Mouse (Mus musculus) gastrocnemius, adult 8-10 months (tissue): ENCODE measurements around the gene Arhgef39. TPM values are rescaled to one million over a fixed set of nuclear protein-coding genes. Genes with fewer than 3 reads are reported as not detected.
"Not testable (repeated sequence)": the region's sequence is repeated elsewhere in the genome, so short reads cannot be mapped to it uniquely, and the experiment has no call there.

Experiments used
- DNase-seq, 2 experiments: peaks; one replicate each; pipeline ENCODE4 v3.0.0; 2022; ENCODE audit warnings: low spot score in 2 of 2
- total RNA-seq, 4 experiments: library from RNA; stranded (reverse); gene quantifications; 2 replicates each; pipeline ENCODE4 v1.2.4; 2022

The Arhgef39 gene
- total RNA-seq, 4 experiments from 2014 or later = not detected

- DNase-seq = no peak
Observed at GRCm38 (mm10) chr4:43507938-43508665, 8.6 kb upstream of the Arhgef39 start.

DNA sequence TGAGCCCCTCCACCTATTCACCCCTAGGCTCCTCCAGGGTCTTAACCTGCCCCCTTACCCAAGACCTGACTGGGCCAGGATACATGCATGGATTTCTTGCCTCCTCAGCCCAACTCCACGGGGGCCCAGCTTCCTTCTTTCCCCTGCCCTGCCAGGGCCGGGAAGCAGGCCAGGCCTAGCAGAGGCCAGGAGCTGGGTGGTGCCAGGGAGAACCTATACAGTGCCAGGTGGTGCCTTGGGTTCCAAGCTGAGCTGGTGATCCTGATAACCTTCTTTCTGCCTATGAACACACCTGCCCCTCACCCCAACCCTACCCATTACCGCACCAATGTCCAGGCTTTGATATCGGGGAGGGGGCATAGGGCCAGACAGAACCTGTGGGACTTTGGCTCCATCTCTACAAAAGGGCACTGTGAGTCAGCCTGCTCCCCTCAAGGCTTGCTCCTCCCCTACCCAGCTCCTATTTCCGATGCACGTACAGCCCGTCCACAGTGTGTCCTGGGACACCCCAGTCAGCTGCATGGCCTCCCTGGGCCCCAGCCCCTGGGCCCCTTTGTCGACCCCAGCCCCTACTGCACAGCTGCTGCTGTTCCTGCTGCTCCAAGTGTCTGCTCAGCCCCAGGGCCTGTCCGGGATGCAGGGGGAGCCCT is 7.2 kb upstream of the Arhgef39 start, which contains the start of gene Car9:
TSS of gene Car9 (plus strand) at position 431 of the 650 bp plus-strand sequence.
- peak; percentile 57 to 64 for DNase-seq

DNA sequence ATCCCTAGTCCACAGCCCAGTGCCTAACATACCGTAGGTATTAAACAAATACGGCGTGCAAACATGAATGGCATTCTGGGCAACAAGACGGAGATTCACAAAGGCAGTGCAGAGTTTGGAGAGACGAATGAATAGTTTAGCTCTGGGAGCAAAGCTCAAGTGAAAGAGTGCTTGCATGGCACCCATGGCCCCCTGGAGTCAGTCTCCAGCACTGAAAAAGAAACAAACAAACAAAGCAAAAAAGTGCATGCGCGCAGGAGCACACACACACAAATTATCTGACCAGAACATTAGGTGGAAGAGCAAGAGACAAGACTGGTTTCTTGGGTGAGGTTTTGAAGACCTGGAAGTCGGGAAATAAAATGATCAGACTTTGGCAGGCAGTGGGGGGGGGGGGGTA is 6.6 kb upstream of the Arhgef39 start:
- DNase-seq = no peak

DNA sequence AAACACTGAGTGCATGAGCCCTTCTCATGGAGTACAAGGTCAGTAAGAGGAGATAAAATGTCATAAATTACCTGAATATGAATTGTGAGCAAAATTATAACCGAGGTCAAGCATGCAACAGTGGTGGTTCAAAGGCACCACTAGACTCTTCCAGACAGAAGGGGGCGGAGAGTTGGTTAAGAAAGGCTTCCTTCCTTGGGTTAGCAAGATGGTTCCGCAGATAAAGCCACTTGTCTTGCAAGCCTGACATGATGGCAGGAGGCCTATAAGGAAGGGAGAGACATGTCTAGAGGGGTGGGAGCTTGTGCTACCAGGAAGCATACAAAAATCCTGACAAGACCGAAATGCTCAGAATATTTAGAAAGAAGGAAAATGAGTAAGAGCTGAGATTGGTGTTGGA is 4.8 kb upstream of the Arhgef39 start:
- DNase-seq = no peak

DNA sequence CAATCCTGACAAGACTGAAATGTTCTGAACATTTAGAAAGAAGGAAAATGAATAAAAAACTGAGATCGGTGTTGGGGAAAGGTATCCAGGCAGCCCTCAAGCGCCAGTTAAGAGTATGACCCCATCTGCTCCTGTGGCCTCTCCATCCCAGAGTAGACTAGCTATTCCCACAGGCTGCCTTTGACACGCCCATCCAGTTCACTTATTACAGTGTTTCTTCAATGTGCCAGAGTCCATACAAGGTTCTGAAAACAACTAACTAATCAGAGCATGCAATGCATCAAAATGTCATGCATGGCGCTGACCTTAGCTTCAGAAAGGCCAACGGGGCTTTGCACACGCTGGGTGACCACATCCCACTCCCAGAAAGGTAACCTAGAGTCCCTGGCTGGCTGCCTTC is 4.0 kb upstream of the Arhgef39 start:
- DNase-seq = no peak

DNA sequence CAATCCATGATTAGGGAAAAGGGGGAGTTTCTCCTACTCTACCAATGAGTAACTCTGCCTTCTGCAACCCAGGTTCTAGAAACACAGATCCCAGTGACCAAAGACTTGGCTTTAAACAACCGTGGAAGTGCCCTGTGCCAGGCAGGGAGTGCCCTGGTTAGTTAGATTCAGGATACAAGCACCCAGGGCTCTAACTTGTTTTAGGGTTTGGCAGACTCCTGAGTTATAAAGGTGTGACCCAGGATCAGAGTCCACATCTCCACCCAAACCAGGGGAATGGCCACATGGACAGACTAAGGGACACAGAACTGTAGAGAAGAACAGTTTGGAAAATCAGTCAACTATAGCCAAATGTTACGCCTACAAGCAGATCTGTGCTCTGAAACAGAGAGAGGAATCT is 3.5 kb upstream of the Arhgef39 start:
- no peak for DNase-seq

DNA sequence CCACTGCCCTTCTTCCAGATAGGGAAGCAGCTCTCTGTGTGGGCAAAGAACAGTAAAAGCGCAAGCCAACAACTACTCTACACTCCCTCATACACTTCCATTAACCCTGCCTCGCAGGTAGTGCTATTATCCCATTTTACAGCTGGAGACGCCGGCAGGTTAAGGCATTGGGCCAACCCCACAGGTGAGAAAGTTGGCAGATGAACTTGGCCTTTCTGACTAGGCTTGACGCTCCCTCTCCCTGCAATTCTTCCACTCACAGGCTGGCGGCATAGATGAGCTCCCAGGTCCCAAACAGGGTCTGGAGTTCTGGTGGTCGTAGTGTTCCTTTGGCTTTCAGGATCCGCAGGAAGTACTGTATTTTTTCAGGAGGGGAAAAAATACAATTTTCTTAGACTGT is 512 bp downstream of the Arhgef39 start:
- no peak for DNase-seq

- no peak for DNase-seq
Observed at GRCm38 (mm10) chr4:43497946-43498345, 1.5 kb downstream of the Arhgef39 start.

DNA sequence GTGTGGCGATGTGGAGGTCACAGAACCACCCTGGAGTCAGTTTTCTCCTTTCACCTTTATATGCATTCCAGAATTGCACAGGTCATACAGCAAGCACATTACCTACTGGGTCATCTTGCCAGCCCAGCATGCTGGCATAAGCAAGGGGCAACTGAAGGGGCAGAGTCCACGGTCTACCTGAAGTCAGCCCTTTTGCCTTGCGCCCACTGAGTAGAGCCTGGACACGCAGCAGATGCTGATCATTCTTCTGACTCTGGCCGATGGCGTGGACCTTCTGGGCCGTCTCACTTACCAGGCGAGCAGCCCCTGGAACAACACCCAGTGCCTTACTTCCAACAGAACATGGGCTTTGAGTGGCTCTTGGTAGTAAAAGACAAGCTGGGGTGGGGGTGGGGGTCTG is 2.1 kb downstream of the Arhgef39 start:
- DNase-seq = no peak

- no peak for DNase-seq
Observed at GRCm38 (mm10) chr4:43496587-43496986, 2.9 kb downstream of the Arhgef39 start.

DNA sequence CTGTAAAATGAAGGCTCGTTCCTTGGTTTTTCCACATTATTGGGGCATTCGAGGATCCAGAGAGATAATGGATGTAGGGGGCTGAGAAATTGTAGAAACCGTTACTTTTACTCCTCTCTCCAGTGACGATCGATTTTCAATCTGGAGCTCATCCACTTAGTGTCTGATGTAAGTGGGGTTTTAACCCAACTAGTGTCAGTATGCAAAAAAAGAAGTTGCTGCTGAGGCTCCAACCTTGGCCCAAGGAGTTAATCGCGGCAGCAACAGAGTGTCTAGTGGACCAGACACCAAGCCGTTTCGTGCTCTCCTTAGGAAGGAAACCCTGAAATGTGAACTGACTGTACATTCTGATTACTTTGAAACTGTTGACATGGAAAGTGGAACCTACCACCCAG is 5.7 kb downstream of the Arhgef39 start:
- no peak for DNase-seq

- DNase-seq = peak; percentile 89 to 92
Observed at GRCm38 (mm10) chr4:43493186-43493845, 6.2 kb downstream of the Arhgef39 start.

DNA sequence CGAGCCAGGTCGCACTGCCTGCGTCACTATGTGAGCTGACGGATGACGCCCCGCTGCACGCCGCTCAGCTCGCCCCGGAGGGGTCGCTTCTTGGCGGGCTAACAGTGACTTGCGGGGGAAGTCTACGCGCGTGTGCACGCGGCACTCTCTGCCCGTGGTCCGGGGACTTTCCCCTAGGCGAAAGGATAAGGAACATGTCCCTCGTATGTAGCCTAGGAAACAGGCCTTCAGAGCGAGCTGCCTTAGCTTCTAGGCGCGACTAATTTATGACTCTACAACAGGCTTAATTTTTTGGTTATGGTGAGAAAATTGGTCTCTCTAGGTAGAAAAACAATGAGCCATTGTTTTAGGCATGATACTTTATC is 6.7 kb downstream of the Arhgef39 start, which contains the start of gene Ccdc107:
TSS of gene Ccdc107 (plus strand) at position 80 of the 365 bp plus-strand sequence.
- peak; percentile 85 to 90 for DNase-seq

DNA sequence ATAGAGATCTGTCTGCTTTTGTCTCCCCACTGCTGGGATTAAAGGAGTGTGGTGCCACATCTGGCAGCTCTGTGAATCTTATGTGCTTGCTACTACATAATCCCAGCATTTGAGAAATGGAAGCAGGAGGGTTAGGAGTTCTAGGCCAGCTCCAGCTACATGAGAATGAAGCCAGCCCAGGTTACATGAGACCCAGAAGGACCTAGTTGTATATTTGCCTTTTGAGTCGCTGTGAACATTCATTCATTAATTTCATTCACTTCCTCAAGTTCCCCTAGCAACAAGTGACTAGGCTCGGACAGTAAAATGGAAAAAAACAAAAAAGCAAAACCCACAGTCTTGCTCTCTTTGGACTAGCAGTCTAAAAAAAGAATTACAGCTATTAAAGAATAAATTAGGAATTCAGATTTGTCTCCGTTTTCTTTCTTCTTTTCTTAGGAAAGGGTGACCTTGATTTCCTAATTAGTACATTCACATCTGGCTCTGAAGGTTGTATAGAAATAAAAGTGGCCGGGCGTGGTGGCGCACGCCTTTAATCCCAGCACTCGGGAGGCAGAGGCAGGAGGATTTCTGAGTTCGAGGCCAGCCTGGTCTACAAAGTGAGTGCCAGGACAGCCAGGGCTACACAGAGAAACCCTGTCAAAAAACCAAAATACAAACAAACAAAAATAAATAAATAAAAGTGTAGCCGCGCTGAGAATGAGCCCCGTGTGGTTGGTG is 7.2 kb downstream of the Arhgef39 start:
- no peak for DNase-seq

GRCm38 (mm10) chr4:43490801-43491200 is 8.7 kb downstream of the Arhgef39 start:
- no peak for DNase-seq

DNA sequence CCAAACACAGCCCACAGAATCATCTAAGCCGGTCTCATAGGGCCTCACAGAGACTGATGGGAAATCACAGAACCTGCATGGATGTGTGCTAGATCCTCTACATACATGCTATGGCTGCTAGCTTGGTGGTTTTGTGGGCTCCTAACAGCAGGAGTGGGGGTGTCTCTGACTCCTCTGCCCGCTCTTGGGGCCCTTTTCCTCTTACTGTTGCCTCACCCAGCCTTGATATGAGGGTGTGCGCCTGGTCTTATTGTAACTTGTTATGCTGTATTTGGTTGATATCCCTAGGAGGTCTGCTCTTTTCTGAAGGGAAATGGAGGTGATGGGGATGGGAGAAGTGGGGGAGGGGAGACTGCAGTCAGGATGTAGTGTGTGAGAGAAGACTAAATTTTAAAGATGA is 9.9 kb downstream of the Arhgef39 start:
- DNase-seq = no peak

DNA sequence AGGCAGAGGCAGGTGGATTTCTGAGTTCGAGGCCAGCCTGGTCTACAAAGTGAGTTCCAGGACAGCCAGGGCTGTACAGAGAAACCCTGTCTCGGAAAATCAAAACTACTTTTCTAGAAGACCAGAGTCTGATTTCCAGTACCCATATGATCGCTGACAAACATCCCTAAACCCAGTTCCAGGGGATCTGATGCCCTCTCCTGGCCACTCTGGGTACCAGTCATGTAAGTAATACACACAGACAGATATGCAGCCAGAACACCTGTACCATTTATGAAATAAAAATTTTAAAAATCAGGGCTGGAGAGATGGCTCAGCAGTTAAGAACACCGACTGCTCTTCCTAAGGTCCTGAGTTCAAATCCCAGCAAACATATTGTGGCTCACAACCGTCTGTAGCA is 13.8 kb downstream of the Arhgef39 start:
- DNase-seq = not testable (repeated sequence)

DNA sequence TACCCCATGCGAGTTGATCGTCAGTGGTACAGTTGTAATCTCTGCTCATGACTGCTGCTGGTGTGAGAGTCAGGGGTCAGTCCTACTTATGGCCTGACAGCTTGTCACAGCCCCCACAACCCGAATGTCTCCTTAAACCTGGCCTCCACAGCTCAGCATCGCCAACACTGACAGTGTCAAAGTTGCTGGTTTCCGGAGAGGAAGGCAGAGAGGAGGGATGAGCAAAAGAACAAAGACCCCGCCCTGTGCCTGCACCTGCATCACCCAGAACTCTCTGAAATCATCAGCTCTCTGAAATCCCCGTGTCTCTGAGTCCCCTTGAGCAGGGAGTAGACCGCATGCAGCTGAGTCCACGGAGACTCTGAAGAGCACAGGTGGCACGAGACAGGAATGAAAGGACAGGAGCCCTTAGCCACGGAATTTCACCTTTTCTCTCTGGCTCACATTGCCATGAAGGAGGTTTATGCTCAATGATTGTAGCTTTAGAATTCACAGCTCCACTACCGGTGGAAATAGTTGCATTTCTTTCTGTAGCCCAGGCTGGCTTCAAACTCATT is 15.9 kb downstream of the Arhgef39 start, which contains the start of gene Sit1:
TSS of gene Sit1 (minus strand) at position 200 of the 557 bp plus-strand sequence.
- DNase-seq = no peak

GRCm38 (mm10) chr4:43482591-43482990 is 16.9 kb downstream of the Arhgef39 start:
- peak in 1 of 2 experiments; percentile 32 for DNase-seq

GRCm38 (mm10) chr4:43481894-43482456 is 17.5 kb downstream of the Arhgef39 start:
- DNase-seq = no peak

- no peak for DNase-seq
Observed at GRCm38 (mm10) chr4:43480985-43481384, 18.5 kb downstream of the Arhgef39 start.
